Mouse (Mus musculus) testis, adult 2 months (tissue): ENCODE data around the gene Brap. TPM values are rescaled to one million over a fixed set of nuclear protein-coding genes. Genes with fewer than 3 reads are reported as not detected.

Experiments used
- H3K27ac ChIP-seq: fragments of 200-500 bp; 2 replicates; pipeline ENCODE4 v1.5.1; 2012; ENCODE audit warnings: low read depth, low read length; ENCODE audit not compliant: control insufficient read depth, insufficient read depth
- H3K27me3 ChIP-seq: fragments of 200-500 bp; 2 replicates; pipeline ENCODE4 v1.6.1; 2012; ENCODE audit warnings: mild to moderate bottlenecking, low read length, moderate library complexity; ENCODE audit not compliant: control insufficient read depth, insufficient read depth
- H3K36me3 ChIP-seq: fragments of 200-500 bp; 2 replicates; pipeline ENCODE4 v1.6.1; 2012; ENCODE audit warnings: mild to moderate bottlenecking, low read length; ENCODE audit not compliant: control insufficient read depth, insufficient read depth
- H3K4me1 ChIP-seq: fragments of 200-500 bp; 2 replicates; pipeline ENCODE4 v1.6.1; 2012; ENCODE audit warnings: low read length; ENCODE audit not compliant: control insufficient read depth, insufficient read depth
- H3K4me3 ChIP-seq: fragments of 200-500 bp; 2 replicates; pipeline ENCODE4 v1.5.1; 2012; ENCODE audit warnings: low read depth, mild to moderate bottlenecking, low read length, moderate library complexity, mixed read lengths; ENCODE audit not compliant: control insufficient read depth
- CTCF ChIP-seq: fragments of 200-500 bp; IDR thresholded peaks from 2 replicates; pipeline ENCODE4 v1.5.1; 2012; ENCODE audit warnings: low read depth, mild to moderate bottlenecking, inconsistent platforms, low read length, moderate library complexity; ENCODE audit not compliant: control insufficient read depth, insufficient read depth, insufficient replicate concordance
- POLR2A ChIP-seq: fragments of 200-500 bp; IDR thresholded peaks from 2 replicates; pipeline ENCODE4 v1.6.1; 2012; ENCODE audit warnings: low read depth, mild to moderate bottlenecking, inconsistent platforms, low read length, moderate library complexity; ENCODE audit not compliant: control insufficient read depth
- polyA plus RNA-seq: library from polyadenylated mRNA; depleted of rRNA; stranded (reverse); fragments of >200 nt; gene quantifications from 2 replicates; pipeline ENCODE4 v1.2.3, GENCODE M21; 2012

The Brap gene
- polyA plus RNA-seq, 1 experiment, result 116 TPM

DNA sequence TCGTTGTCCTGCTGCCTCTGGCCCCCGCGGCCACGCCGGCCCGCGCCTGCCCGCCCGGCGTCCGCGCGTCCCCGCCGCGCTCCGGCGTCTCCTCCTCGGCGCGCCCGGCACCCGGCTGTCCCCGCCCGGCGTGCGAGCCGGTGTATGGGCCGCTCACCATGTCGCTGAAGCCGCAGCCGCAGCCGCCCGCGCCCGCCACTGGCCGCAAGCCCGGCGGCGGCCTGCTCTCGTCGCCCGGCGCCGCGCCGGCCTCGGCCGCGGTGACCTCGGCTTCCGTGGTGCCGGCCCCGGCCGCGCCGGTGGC lies 51.5 kb downstream of the Brap start:
- no peak for TF ChIP-seq CTCF
- no peak; the same call in 1 of the 2 replicates for TF ChIP-seq POLR2A
- H3K27ac ChIP-seq, result peak overlapping the region; percentile 97
- peak overlapping the region; percentile 88 for H3K4me3 ChIP-seq
- H3K27me3 ChIP-seq, result no peaks in the 10 kb centered on the region
- H3K4me1 ChIP-seq, result peaks cover 8% of the 10 kb centered on the region
- no peaks in the 10 kb centered on the region for H3K36me3 ChIP-seq

DNA sequence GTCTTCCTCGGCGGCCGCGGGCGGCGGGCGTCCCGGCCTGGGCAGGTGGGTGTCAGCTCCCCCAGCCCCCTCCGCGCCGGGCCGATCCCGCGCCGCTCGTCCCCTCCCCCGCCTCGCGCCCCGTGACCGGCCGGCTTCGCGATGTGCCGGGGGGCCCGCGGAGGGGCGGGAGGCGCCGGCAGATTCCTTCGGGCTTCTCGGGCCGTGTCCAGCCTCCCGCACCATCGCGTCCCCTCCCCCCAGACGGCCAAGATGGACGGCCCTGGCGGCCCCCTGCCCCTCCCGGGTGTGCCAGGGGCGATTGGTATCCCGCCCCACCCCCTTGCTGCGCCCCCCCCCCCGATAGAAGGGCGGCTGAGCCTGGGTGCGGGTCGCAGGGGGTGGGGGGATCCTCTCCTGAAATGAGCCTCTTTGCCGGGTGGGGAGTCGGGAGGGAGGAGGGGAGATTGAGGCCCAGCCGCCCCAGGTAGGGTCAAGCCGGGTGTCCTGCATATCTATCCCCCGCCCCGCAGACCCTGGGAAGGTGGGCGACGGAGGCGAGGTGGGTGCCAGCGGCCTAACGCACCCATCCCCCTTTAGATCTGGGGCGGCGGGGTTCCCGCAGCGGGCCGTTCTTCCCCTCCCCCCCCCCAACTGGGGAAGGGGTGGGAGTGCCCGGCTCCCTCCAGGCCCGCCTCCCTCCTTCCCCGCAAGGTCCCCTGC lies 52.0 kb downstream of the Brap start:
- H3K27ac ChIP-seq, result peak overlapping the region; percentile 97
- no peak for TF ChIP-seq POLR2A
- no peak for TF ChIP-seq CTCF

DNA sequence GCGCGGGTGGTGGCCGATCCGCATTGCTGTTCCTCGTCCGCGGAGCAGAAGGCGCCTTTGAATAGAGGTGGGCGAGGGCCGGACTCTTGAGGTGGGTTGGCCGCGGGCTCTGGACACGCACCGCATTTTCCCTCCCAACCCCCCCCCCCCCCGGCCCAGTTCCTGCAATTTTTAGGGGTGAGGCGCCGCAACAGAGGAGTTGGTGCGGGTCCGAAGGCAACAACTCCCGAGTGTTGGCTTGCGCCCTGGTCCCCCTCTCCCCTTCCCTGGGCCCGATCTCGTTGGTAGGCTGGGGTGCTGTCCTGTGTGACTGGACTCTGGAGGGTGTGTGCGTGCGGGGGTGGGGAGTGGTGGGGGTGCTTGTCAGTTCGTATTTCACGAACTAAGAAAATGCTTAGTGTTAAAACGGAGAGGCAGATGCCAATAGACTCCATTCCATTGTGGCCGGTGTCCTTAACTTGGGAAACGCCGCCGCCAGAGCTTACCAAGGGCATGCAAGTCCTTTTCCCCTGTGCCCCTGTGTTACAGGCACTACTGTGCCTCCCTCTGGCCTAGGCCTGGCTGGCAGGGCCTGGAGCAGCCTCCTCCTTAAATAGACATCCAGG lies 52.7 kb downstream of the Brap start:
- no peak for TF ChIP-seq POLR2A
- TF ChIP-seq CTCF, result no peak
- no peaks in the 10 kb centered on the region for H3K27me3 ChIP-seq
- peaks cover 8% of the 10 kb centered on the region for H3K4me1 ChIP-seq
- H3K27ac ChIP-seq, result no peak overlapping the region
- H3K4me3 ChIP-seq, result peak overlapping the region; percentile 88
- H3K36me3 ChIP-seq, result no peaks in the 10 kb centered on the region

More for the DNA sequence above, 52.0 kb downstream of the Brap start:
- H3K36me3 ChIP-seq, result no peaks in the 10 kb centered on the region
- H3K4me3 ChIP-seq, result peak overlapping the region; percentile 88
- peaks cover 8% of the 10 kb centered on the region for H3K4me1 ChIP-seq
- no peaks in the 10 kb centered on the region for H3K27me3 ChIP-seq

DNA sequence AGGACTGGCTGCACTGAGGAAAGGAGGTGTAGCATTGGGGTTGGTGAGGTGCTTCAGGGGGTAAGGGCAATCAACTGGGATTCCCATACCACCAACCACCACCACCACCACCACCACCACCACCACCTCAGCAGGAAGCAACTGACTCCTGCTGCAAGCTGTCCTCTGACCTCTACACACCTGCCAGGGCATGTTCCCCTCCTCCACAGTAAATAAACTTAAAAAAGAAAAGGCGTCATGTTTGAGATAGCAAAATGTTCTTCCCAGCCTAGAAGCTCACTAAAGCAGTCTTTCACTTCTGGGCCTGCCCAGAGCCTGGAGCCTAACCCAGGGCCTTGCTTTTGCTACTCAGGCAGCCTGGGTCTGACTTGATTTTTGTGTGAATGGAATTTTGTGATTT lies 54.0 kb downstream of the Brap start:
- no peak overlapping the region for H3K4me3 ChIP-seq

DNA sequence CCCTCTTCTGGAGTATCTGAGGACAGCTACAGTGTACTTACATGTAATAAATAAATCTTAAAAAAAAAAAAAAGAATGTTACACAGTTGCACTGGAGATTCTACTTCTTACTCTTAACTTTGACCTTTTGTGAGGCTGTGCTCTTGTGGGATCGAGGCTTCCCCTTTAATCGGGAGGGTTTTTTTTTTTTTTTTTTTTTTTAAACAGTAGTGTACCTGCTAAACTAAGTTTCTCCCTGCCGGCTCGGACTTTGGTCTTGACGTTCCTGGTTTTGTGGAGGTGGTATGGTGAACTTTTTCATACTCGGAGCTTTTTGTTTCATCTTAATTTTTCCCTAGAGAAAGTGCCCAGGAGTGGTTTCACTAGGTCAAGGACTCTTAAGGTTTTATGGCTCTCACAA lies 54.6 kb downstream of the Brap start:
- Histone ChIP-seq H3K27ac (no peak overlapping the region), H3K4me1 (peaks cover 8% of the 10 kb centered on the region), H3K27me3 (no peaks in the 10 kb centered on the region), H3K36me3 (no peaks in the 10 kb centered on the region), H3K4me3 (no peak overlapping the region)
- TF ChIP-seq CTCF, result no peak
- no peak for TF ChIP-seq POLR2A

More for the DNA sequence above, 54.0 kb downstream of the Brap start:
- Histone ChIP-seq H3K4me1 (peaks cover 8% of the 10 kb centered on the region), H3K36me3 (no peaks in the 10 kb centered on the region), H3K27ac (no peak overlapping the region), H3K27me3 (no peaks in the 10 kb centered on the region)
- TF ChIP-seq POLR2A, result no peak
- TF ChIP-seq CTCF, result no peak

DNA sequence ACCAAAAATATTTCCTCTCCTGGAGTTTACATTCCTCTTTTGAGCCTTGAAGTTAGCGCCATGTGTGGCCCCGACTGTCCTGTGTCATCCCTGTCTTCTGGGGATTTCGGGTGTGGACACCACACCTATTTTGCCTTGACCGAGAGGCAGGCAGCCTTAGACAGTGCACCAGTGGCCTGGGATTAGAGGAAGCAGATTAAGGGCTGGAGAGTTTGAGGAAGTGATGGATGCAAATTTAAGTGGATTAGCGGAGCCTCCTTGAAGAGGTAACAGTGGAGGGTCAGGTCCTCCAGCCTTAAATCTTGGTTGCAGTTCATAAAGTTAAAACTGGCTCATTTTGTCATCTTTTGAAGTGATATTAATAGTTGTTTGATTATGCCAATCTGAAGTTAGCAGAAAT lies 58.1 kb downstream of the Brap start:
- no peak overlapping the region for H3K27ac ChIP-seq
- peaks cover 4% of the 10 kb centered on the region for H3K4me1 ChIP-seq
- H3K4me3 ChIP-seq, result no peak overlapping the region
- no peaks in the 10 kb centered on the region for H3K36me3 ChIP-seq
- TF ChIP-seq CTCF, result no peak
- no peak for TF ChIP-seq POLR2A
- no peaks in the 10 kb centered on the region for H3K27me3 ChIP-seq

DNA sequence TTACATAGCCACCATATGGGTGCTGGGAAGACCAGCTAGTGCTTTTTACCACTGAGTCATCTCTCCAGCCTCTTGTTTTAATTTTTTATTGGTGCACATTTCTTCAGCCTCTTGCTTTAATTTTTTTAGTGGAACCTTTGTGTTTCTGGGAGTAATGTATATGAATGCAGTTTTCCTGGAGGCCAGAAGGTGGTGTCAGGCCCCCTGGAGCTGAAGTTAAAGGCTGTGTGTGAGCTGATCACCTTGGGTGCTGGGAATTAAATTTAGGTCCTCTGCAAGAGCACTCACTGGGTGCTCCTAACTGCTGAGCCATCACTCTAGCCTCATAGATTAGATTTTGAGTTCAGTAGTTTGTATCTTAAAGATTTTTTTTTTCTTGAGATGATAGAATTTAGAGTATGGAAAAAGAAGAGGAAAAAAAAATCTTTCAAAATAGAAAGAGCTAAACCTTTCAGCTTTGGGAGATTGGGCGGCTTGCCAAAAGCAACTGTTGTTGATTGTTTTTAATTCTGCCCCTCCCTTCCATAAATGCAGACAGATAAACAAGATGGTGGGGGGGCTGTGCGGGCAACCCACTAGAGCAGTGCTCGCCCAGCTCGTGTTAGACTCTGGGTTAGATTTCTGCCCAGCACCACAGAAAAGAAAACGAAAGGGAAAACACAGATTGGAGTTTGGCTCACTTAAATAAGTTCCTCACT lies 60.7 kb downstream of the Brap start:
- Histone ChIP-seq H3K4me3 (no peak overlapping the region), H3K27ac (no peak overlapping the region), H3K36me3 (no peaks in the 10 kb centered on the region; the same call in 1 of the 2 replicates), H3K4me1 (peaks cover 2% of the 10 kb centered on the region), H3K27me3 (no peaks in the 10 kb centered on the region)
- TF ChIP-seq POLR2A (no peak), CTCF (no peak)
